Mouse (Mus musculus) liver, postnatal 0 days (tissue): ENCODE data around the gene Rnf144b. TPM values are rescaled to one million over a fixed set of nuclear protein-coding genes. Genes with fewer than 3 reads are reported as not detected.

Experiments
- ATAC-seq: fragments of 200-750 bp; cut with Nextera tagmentation; 2 replicates; pipeline ENCODE4 v1.8.0; 2017; ENCODE audit warnings: mild to moderate bottlenecking, moderate library complexity
- DNase-seq: peaks from one replicate; pipeline ENCODE4 v3.0.0-alpha.2; 2016
- H3K27ac ChIP-seq: fragments of 300-500 bp; sonication (generic); 2 replicates; pipeline ENCODE4 v1.5.1; 2014; ENCODE audit warnings: antibody characterized with exemption, moderate library complexity, mild to moderate bottlenecking, low read depth
- H3K27me3 ChIP-seq: fragments of 300-500 bp; sonication (generic); 2 replicates; pipeline ENCODE4 v1.6.1; 2014; ENCODE audit warnings: low read length, control low read depth, mixed read lengths; ENCODE audit not compliant: insufficient read depth
- H3K36me3 ChIP-seq: fragments of 300-500 bp; sonication (generic); replicated peaks from 2 replicates; pipeline ENCODE4 v1.6.1; 2014; ENCODE audit warnings: mild to moderate bottlenecking, control low read depth, low read length, moderate library complexity, mixed read lengths; ENCODE audit not compliant: insufficient read depth
- H3K4me1 ChIP-seq: fragments of 300-500 bp; sonication (generic); 2 replicates; pipeline ENCODE4 v1.6.1; 2014; ENCODE audit warnings: antibody characterized with exemption, mild to moderate bottlenecking, control low read depth; ENCODE audit not compliant: insufficient read depth
- H3K4me2 ChIP-seq: fragments of 300-500 bp; sonication (generic); 2 replicates; pipeline ENCODE4 v1.6.1; 2014; ENCODE audit warnings: low read depth, mild to moderate bottlenecking, low read length, moderate library complexity, mixed read lengths
- H3K4me3 ChIP-seq: fragments of 300-500 bp; sonication (generic); 2 replicates; pipeline ENCODE4 v1.5.1; 2014; ENCODE audit warnings: low read depth, low read length
- H3K9ac ChIP-seq: fragments of 300-500 bp; sonication (generic); replicated peaks from 2 replicates; pipeline ENCODE4 v1.6.1; 2014; ENCODE audit warnings: mild to moderate bottlenecking, moderate library complexity
- H3K9me3 ChIP-seq: fragments of 300-500 bp; sonication (generic); 2 replicates; pipeline ENCODE4 v1.6.1; 2016; ENCODE audit warnings: mild to moderate bottlenecking, control low read depth, low read length, mixed read lengths
- CTCF ChIP-seq: sonication (generic); IDR thresholded peaks from 2 replicates; pipeline ENCODE4 v1.5.1; 2016; ENCODE audit warnings: antibody characterized with exemption, low read depth
- EP300 ChIP-seq: IDR thresholded peaks from 2 replicates; pipeline ENCODE4 v1.6.1; 2016; ENCODE audit warnings: antibody characterized with exemption, low read depth, mild to moderate bottlenecking
- WGBS: fragments of 180-500 bp; shearing (Covaris S2); extraction: QIAGEN DNeasy Blood & Tissue Kit; methylation state at CpG from one replicate; pipeline ENCODE4 v1.1.7; 2014; ENCODE audit not compliant: insufficient replicate concordance; 5-methylcytosine and 5-hydroxymethylcytosine counted together
- polyA plus RNA-seq: library from polyadenylated mRNA; unstranded; fragments of >200 nt; fragmentation: Nextera tagmentation; extraction: Ambion mirVana; gene quantifications from 2 replicates; pipeline ENCODE4 v1.2.1, GENCODE M21; 2015

Rnf144b gene
- polyA plus RNA-seq, 1 experiment from 2014 or later = 6.3 TPM

DNA sequence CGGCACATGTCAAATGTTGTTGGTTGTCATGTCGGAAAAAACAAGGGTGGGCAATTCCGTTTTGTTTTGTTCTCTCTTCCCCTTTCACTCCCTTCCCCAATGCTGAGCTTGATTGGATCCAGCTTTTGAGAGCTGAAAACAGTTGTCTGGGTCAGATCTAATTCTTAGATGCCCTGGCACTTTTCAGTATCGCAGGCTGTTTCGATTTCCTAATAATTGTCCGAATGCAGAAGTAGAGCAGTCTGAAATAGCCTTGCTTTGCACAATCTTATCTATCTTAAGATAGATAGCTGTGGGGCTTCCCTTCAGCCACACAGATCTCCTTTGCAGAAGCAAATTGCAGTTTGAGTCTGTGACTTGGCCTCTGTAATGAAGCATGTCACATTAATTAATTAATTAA is 109.7 kb downstream of the Rnf144b start:
- Histone ChIP-seq H3K36me3 (peaks cover 6% of the 10 kb centered on the region; the same call in 1 of the 2 replicates), H3K27ac (no peak overlapping the region), H3K4me2 (no peak overlapping the region), H3K4me3 (no peak overlapping the region), H3K27me3 (no peaks in the 10 kb centered on the region), H3K4me1 (no peaks in the 10 kb centered on the region), H3K9ac (no peak overlapping the region), H3K9me3 (no peaks in the 10 kb centered on the region)
- DNase-seq (no peak), ATAC-seq (no peak)
- WGBS = 67% methylated on average over 6 of the region's 6 CpGs
- TF ChIP-seq EP300 (no peak), CTCF (no peak)

DNA sequence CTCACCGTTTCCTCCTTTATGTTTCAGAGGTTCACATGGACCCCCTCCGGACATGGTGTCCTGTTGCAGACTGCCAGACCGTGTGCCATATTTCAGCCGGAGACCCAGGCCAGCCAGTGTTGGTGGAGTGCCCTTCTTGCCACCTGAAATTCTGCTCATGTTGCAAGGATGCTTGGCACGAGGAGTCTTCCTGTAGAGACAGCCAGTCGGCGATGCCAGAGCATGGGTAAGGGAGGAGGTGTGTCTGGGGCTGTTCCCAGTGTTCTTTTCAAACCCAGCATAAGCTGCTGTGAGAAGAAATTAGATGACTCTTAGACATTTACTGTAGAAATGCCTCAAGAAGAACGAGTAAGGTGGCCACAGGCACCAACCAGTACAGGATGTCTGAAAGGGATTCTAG is 114.9 kb downstream of the Rnf144b start:
- TF ChIP-seq EP300 (no peak), CTCF (no peak)
- H3K4me3 ChIP-seq = no peak overlapping the region

DNA sequence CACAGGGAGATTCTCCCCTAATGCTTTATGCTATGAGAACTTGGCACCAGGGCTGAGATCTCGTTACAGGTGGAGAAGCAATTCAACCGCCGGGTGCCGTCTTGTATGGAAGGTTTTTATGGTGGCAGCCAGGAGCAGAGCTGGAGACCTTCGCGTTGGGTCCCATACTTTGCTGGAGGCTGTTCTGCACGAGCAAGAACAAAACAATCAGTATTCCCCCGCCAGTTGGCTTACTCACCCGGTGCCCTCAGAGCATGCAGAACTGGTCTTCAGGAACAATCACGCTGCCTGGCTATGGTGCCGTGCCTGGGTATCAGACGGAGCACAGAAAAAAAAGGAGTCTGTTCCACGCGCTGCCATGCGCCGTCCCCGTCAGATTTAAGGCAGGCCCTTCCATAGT is 115.7 kb downstream of the Rnf144b start:
- ATAC-seq (no peak), DNase-seq (no peak)
- Histone ChIP-seq H3K9me3 (no peaks in the 10 kb centered on the region), H3K4me2 (no peak overlapping the region), H3K4me1 (no peaks in the 10 kb centered on the region), H3K9ac (no peak overlapping the region), H3K36me3 (peaks cover 31% of the 10 kb centered on the region), H3K4me3 (no peak overlapping the region), H3K27ac (no peak overlapping the region), H3K27me3 (no peaks in the 10 kb centered on the region)
- no peak for TF ChIP-seq CTCF
- no peak for TF ChIP-seq EP300
- WGBS = 85% methylated on average over 17 of the region's 17 CpGs

More for the DNA sequence above, 114.9 kb downstream of the Rnf144b start:
- 79% methylated on average over 8 of the region's 8 CpGs for WGBS
- H3K4me2 ChIP-seq = no peak overlapping the region
- H3K27me3 ChIP-seq = no peaks in the 10 kb centered on the region
- no peak overlapping the region for H3K9ac ChIP-seq
- H3K9me3 ChIP-seq = no peaks in the 10 kb centered on the region
- H3K4me1 ChIP-seq = no peaks in the 10 kb centered on the region
- peaks cover 24% of the 10 kb centered on the region for H3K36me3 ChIP-seq
- no peak overlapping the region for H3K27ac ChIP-seq
- ATAC-seq (no peak), DNase-seq (no peak)

DNA sequence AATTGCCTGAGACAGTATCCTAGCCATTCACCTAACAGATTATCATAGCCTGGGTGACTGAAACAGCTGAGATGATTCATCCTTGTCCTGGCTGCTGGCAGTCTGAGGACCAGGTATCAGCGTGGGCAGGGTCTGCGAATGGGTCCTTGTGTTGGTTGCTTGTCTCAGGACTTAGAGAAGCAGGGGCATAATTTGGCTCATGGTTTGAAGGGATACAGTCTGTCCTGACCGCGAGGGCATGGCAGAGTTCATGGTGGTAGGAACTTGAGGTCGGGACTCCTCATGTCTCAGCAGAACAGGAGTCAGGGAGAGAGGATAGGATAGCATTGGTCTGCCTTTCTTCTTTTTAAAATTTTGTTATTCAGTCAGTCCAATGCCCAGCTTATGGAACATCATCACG is 121.1 kb downstream of the Rnf144b start:
- WGBS = 88% methylated on average over 6 of the region's 6 CpGs
- Histone ChIP-seq H3K36me3 (peaks cover 42% of the 10 kb centered on the region), H3K4me1 (peaks cover 10% of the 10 kb centered on the region), H3K4me2 (no peak overlapping the region), H3K27me3 (no peaks in the 10 kb centered on the region), H3K4me3 (no peak overlapping the region), H3K9ac (no peak overlapping the region), H3K9me3 (no peaks in the 10 kb centered on the region), H3K27ac (no peak overlapping the region)
- ATAC-seq = no peak
- DNase-seq = no peak
- TF ChIP-seq CTCF (no peak), EP300 (no peak)

DNA sequence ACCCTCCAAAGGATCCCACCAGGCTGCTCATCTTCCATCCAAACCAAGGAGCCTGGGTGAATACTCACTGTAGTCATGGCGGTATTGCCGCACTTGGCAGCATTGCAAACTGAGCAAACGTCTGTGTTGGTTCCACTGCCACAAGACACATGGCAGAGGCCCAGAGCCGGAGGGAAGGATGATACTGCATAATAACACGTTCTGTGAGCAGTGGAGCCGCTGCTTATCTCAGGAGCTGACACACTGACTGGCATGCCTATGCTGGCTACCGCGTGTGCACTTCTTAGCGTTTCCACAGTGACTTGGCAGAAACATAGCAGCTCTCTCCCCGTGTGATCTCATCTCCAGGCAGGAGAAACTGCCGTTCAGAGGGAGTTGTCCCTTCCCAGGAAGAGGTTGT is 122.3 kb downstream of the Rnf144b start:
- Histone ChIP-seq H3K4me3 (no peak overlapping the region), H3K9ac (no peak overlapping the region), H3K36me3 (peaks cover 40% of the 10 kb centered on the region), H3K4me2 (no peak overlapping the region), H3K9me3 (no peaks in the 10 kb centered on the region), H3K27me3 (no peaks in the 10 kb centered on the region), H3K27ac (no peak overlapping the region), H3K4me1 (peaks cover 13% of the 10 kb centered on the region)
- no peak for TF ChIP-seq CTCF
- TF ChIP-seq EP300 = no peak
- DNase-seq (no peak), ATAC-seq (peak; percentile 36)
- WGBS = 49% methylated on average over 11 of the region's 11 CpGs

DNA sequence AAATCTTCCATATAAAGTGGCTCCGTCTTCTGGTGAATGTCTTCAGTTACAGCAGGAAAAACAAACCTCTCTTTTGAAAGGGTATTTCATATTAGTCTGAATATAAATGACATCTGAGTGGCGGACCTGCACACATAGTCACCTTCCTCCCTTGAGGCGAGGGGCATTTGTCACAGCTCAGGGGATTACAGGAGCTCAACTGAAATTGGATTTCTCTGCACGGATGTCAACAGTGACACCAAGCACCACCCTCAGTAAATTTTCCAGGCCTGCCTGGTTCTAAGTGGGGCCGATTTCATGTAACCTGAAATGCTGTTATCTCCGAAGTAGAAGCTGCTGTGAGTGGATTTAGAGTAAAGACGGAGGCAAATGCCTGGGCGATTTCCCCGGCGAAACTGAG is 124.0 kb downstream of the Rnf144b start:
- H3K27me3 ChIP-seq = no peaks in the 10 kb centered on the region
- H3K9ac ChIP-seq = no peak overlapping the region
- H3K27ac ChIP-seq = peak overlapping the region; percentile 69; the same call in 1 of the 2 replicates
- no peaks in the 10 kb centered on the region for H3K9me3 ChIP-seq
- H3K4me2 ChIP-seq = no peak overlapping the region
- DNase-seq = no peak
- peaks cover 35% of the 10 kb centered on the region for H3K36me3 ChIP-seq
- no peak overlapping the region for H3K4me3 ChIP-seq
- no peak for ATAC-seq
- H3K4me1 ChIP-seq = peaks cover 27% of the 10 kb centered on the region
- TF ChIP-seq CTCF (no peak), EP300 (no peak)
- WGBS = 68% methylated on average over 10 of the region's 10 CpGs

DNA sequence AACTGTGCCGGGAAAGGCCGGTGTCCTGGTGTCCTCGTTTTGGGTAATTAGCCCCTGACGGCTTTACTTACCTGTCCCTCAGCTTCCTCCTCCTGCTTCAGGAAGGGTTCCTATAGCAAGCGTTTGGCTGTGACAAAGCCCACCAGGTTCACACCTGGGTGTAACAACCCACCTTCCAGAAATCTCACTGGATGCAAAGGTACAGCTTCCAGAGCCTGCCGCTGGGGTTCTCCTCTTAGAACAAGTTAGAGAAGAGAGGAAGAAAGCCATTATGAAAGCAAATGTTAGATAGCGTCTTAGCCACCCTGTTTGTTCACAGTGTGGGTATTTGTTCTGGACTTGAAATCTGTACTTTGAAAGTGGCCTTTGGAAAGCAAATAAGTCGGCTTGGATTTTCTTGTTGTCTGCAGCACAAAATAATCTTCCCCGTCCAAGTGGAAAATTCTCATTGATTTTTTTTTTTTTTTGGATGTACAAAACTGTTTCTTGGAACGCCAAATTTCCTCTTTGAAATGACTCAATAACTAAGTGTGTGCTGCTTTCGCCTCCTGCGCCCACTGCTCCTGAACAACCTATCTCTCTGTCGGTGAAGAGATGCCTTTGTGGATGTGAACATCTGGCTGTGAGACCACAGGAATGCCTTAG is 124.8 kb downstream of the Rnf144b start:
- no peak overlapping the region for H3K9ac ChIP-seq
- peak overlapping the region; percentile 10; the same call in 1 of the 2 replicates for H3K4me2 ChIP-seq
- TF ChIP-seq CTCF (no peak), EP300 (peak; percentile 44)
- ATAC-seq (no peak), DNase-seq (no peak)
- no peaks in the 10 kb centered on the region for H3K27me3 ChIP-seq
- no peaks in the 10 kb centered on the region for H3K9me3 ChIP-seq
- H3K36me3 ChIP-seq = peaks cover 28% of the 10 kb centered on the region
- WGBS = 50% methylated on average over 13 of the region's 13 CpGs
- peaks cover 32% of the 10 kb centered on the region for H3K4me1 ChIP-seq
- no peak overlapping the region for H3K4me3 ChIP-seq
- peak overlapping the region; percentile 69 for H3K27ac ChIP-seq
